Mouse (Mus musculus) right cerebral cortex, postnatal 10 days (tissue): ENCODE data around the gene Kndc1.

Source experiments
- DNase-seq, 2 experiments: peaks; one replicate each; pipeline ENCODE4 v3.0.0; 2021; ENCODE audit warnings: low spot score in 2 of 2

The Kndc1 gene

DNA sequence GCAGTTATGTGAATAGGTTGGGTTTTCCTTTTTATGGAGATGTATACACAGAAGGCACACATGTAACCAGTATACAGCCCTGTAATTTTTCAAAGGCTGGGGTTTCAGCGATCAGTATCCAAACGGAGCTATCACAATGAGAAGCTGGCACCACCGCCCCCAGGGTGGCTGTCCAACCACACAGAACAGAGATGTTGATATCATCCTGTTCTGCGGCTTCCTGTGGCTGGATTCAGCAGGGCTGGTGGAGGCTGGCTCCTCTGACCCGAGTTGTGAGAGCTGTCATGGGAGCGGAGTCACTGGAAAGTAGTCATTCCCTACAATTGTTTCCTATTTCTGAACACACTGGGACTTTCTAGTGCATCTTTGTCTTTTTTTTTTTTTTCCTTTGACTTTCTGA is 10.8 kb downstream of the Kndc1 start:
- DNase-seq, result no peak

DNA sequence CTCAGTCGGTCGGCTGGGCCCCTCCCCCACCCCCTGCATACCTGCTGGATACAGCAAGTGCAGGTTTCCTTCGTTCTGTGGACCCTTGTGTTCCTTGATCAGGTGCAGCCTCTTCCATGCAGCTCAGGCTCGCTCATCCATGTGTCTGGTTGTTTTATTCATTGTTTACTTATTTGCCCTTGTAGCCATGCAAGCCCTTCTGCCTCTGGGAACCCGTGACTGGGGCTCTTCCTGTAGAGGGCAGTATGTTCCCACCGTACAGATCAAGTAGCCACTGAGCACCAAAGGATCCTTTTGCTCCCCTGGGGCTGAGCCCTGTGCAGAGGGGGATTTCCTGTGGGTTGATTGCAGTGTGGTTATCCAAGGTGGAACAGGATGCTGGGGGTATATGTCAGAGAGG is 11.2 kb downstream of the Kndc1 start:
- no peak for DNase-seq

DNA sequence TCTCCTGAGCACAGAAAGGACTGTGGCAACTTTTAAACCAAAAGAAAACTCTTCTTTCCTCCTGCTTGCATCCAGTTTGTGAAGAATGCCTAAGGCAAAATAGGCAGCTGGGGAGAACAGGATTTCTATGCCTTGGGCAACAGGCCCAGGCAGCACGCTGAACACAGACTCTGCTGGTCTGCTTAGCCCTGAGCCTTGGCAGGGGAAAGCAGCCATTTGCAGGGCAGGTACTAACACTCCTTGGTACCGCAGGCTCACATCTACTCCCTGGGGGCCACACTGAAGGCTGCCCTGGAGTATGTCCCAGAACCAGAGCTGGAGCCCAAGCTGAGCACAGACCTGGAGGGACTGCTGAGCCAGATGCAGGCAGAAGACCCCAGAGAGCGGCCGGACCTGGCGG is 13.7 kb downstream of the Kndc1 start:
- DNase-seq, result peak; percentile 66 to 73

DNA sequence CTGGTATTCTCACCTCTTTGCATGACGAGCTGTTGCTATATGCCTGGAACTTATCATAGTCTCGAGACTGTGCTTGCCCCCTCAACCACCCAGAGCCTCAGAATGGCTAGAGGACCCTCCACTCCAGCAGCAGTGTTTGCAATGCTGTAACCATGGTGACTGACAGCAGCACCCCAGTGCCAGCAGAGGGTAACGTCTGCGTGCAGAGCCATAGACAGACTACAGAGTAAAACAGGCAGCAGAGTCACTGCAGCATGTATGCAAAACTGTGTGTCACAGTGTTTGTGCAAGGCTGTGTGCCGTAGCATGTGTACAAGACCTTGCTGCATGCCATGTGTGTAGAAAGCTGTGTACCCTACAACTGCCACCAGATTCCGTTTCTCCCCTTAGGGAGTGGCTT is 15.0 kb downstream of the Kndc1 start:
- no peak for DNase-seq

DNA sequence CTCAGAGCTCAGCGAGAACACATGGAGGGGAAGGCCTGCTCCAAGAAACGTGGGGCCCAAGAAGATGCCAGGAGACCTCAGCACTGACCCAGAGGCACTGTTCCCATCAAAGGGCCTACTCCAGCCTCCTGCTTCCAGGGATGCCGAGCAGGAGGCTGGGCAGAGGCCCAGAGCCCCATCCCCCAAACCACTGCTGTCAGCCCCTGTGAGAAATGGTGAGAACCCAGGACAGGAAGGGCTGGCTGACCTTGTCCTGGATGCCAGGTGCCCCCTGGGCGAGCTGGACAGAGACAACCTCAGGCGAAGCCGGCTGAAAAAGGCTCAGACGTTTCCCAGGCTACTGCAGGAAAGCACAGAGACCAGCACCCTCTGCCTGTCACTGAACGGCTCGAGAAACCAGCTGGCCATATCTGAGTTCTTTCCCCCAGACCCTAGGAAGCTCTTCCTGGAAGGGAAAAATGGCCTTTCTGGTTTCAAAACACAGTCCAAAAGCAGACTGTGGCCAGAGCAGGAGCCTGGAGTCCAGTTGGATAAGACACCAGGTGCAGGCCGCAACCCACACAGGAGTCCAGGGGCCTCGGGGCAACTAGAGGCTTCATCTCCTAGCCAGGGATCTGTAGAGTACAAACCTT is 15.8 kb downstream of the Kndc1 start:
- no peak for DNase-seq

DNA sequence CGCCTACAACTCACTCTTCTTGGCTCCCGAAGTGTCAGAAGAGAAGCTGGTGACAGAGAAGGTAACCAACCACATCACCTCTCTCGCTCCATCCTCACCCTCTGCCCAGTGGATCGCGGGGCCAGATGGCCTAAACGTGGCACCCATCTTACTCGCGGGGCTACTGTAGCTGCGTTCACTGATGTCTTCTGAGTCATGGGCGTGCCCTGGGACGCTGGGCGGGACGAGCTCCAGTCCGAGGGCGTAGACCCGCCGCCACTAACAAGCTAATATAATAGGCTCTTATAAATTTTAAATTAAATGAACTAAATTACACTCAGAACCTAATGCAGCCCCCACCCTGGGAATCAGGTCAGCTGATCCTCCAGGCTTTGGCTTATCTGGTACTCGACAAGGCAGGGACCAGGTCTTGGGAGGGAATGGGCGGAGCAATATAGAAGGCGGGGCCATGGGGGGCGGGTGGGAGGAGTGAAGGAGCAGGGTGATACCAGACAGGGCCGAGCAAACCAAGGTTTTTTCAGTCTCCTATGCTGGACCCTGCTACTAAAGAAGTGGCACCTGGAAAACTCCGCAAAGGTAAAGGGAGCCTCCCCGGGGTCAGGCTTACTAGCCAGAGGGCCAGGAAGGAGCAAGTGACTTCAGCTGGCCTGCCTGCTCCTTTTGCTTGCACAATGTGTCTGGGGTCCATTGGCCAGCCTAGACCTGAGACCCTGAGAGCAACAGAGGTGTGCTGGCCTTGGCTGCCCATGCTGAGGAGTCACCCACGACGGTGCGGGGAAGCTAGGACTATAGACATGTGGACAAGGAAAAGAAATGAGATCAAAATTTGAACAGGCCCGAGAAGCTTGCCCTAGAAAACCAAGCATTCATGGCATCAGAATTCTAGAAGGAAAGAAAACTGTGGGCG is 19.9 kb downstream of the Kndc1 start:
- DNase-seq, result no peak

DNA sequence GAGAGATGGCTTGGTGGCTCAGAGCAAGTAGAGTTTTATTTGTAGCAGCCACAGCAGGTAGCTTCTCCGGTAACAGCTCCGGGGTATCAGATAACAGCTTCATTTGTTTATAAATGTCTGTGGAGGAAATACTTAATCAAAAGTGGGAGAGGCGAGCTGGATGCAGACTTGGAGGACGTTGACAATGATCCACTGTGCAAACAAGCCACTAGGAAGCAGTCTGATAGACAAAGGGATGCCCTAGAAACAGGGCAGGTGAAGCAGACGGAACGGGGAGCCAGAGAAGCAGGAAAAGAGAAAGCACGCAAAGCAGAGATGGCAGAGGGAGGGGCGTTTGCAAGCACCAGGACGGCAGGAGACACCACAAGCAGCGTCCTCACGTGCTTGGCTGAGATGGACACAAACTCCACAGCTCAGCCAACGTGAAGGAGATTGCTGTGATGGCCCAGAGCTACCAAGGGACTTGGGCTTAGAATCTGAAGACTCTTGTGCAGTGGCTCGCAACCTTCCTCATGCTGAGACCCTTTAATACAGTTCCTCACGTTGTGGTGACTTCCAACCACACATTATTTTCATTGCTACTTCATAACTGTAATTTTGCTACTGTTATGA is 21.3 kb downstream of the Kndc1 start:
- no peak for DNase-seq

DNA sequence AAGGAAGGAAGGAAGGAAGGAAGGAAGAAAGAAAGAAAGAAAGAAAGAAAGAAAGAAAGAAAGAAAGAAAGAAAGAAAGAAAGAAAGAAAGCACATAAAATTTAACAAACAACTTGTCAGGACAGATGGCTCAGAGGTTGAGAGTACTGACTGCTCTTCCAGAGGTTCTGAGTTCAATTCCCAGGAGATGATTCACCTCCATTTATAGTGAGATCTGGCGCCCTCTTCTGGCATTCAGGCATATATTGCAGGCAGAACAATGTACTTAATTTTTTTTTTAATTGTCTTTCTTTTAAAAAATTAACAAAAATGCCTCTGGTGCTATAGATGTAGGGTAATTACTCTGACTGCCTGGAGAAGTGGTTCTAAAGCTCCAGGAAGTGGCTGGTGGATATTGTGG is 21.8 kb downstream of the Kndc1 start:
- no peak for DNase-seq

DNA sequence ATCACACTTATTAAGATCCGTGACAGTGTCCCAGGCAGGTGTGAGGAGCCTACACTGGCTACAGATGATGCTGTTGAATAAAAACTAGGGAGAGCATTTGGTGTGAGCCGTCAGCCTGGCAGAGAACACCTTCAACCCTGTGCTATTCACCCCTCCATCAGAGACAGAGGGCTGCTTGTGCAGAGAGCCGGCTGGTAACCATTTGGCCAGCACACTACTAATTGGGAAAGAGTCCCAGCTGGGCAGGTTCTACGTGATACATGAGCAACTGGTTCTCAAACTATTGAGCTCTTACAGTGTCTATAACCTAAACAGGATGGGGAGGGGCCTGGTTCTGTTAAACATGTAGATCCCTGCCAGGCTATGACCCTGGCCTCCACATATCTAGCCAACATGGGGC is 23.8 kb downstream of the Kndc1 start:
- DNase-seq, result no peak

DNA sequence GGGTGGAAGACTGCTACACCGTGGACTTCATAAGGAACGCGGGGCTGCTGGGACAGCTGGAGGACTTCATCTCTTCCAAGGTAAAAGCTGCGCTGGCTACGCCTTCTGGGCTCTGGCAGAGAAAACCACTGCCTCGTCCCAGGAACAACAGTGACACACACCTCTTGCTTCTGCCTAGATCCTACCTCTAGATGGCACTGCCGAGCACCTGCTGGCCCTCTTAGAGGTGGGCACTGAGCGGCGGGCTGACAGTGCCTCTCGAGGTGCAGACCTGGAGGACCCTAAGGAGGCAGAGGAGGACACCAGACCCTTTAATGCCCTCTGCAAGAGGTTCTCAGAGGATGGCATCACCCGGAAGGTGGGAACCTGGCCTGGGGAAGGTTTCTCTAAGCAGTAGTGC is 36.2 kb downstream of the Kndc1 start:
- peak in 1 of 2 experiments; percentile 63 for DNase-seq

DNA sequence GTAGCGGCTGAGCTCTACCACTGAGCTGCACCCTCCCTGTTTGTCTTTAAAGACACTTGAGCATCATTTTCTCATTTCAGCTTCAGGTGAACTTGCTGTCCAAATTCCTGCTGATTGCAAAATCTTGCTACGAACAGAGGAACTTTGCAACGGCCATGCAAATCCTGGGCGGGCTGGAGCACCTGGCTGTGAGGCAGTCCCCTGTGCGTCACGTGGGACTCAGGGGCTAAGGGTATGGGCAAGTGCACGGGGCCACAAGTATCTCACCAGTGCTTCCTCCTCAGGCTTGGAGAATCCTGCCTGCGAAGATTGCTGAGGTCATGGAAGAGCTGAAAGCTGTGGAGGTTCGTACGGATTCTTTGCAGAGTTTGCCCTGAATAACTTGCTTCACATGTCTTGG is 42.2 kb downstream of the Kndc1 start:
- DNase-seq, result no peak

DNA sequence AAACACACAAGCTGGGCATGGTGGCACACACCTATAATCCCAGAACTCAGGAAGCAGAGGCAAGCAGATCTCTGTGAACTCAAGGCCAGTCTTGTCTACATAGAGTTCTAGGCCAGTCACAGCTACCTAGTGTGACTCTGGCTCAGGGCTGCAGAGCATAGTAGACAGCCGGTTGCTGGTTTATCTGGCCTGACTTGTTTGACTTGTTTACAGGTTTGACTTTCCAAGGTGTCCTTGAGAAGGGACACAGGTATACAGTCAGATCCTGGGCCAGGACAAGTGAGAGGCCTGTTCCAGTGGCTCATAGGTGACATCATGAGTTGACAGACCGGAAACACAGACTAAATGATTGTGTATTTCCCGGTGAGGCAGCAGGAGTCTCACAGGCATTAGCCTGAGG is 42.6 kb downstream of the Kndc1 start:
- DNase-seq, result no peak

DNA sequence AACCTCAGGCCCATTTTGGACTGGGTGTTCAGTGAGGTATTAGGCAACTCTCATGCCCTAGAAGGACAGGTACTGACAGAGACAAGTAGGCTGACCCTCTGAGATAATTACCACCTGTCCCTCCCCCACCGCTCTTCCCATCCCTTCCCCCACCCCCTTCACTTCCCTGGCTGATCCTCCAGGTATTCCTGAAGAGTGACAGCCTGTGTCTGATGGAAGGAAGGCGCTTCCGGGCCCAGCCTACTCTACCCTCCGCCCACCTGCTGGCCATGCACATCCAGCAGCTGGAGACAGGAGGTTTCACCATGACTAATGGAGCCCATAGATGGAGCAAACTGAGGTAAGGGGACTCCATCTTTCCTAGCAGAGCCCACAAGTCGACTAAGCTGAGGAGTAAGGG is 43.3 kb downstream of the Kndc1 start:
- no peak for DNase-seq

DNA sequence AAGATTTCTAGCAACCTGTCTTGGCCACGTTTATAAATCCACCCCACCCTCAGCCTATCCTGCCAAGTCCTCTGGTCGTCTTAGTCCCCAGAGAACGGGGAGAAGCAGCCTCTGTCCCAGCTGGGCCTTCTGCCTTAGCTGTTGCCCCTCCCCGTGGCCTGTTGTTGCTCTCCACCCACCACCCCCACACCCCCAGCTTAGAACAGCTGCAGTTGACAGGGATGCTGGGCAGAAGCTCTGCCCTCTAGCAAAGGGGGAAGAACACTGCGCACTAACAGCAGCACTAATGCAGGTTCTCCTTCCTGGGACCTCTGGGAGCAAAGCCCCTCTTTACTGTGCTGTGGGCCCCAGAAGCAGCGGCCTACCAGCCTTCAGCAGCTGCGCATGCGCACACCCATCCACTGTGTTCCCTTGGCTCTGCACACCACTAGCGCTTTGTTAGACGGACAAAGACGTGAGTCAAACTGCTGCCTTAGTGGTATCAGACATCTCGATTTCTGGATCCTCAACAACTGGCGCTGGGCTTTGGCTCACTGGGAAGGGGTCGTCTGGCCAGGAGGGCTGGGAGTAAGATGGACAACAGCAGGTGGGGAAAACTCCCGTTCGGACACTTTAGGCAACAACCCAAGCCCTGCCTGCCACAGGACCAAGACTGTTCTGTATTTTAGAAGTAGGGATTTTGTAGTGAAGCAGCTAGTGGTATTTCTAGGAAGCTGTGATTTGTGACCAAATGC is 46.1 kb downstream of the Kndc1 start:
- DNase-seq, result no peak

DNA sequence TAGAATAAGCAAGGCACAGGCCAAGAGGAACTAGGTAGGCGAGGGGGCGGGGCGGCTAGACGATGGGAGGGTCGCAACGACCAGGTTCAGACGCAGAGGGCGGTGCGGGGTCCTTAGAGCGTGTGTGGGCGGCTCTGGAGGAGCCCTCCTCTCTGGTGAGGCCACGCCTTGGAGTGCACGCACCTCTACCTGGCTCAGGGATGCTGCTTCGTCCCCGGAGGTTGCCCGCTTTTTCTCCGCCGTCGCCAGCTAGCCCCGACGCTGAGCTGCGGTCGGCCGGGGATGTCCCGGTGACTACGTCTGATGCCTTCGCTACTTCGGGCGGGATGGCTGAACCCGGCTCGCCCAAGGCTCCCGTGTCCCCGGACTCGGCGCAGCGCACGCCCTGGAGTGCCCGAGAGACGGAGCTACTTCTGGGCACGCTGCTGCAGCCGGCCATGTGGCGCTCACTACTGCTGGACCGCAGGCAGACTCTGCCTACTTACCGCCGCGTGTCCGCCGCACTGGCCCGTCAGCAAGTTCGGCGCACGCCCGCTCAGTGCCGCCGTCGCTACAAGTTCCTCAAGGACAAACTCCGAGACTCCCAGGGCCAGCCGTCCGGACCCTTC is 49.3 kb downstream of the Kndc1 start, which contains the start of gene Utf1:
Gene Utf1 (plus strand): TSS at position 116 of the 608 bp plus-strand sequence.
- DNase-seq, result peak in 1 of 2 experiments; percentile 33

DNA sequence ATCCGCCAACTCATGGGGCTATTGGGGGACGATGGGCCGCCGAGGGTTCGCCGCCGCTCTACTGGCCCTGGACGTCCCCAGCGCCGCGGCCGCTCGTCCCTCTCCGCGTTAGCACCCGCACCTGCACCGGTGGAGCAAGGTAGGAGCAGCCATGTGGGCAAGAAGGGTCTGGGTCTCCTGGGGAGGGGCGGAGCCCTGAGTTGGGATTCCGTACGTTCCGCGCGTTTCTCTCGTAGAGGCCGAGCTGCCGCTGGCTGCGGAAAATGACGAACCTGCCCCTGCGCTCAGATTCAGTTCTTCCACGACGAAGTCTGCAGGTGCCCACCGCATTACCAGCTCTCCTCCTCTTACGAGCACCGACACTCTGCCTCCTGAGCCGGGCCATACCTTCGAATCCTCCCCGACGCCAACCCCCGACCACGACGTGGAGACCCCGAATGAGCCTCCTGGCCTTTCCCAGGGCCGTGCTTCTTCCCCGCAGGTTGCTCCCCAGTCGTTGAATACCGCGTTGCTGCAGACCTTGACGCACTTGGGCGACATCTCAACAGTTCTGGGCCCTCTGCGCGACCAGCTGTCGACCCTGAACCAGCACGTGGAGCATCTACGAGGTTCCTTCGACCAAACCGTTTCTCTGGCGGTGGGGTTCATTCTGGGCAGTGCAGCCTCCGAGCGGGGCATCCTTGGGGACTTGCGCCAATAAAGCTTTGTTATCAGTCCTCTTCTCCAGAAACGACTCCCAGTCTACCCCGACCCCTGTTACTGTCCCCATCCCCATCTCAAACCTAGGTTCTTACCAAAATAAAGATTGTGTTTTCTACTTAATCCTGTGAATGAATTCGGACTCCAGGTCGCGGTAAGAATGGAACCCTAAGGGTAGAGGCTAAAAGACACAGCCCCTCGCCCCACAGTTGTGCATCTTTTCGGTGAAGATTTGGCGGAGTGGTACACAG is 50.1 kb downstream of the Kndc1 start:
- DNase-seq, result no peak

DNA sequence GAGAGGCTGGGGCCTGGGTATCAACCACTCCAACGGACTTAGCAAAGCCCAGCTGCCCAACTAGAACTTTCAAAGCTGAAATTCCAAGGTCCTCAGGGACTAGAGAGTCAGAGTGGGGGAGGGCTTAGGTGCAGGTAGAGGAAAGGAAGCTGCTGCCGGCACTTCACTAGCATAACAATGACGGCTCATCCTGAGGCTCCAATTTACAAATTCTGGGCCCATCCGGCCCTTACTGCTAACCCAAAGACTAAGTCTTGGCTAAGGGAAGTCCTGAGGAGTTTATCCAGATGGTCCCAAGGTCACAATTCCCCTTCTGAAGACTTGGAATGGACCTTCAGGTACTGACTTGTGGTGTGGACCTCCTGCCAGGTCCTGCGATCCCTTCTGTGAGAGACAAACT is 51.0 kb downstream of the Kndc1 start:
- DNase-seq, result no peak

DNA sequence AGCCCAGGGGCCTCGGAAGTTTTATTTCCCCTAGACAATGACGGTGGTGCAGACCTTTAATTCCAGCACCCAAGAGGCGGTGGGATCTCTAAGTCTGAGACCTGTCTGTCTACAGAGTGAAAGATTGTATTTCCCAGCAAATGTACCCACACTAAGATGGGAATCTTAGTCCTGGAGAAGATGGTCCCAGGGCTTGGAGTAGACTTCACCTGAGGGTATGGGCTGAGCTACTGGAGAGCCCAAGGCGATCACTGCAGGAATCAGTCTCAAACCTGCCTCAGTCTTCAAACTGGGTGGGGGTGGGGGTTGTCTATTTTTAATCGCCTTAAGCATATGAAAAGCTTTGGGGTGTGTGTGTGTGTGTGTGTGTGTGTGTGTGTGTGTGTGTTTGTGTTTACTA is 51.5 kb downstream of the Kndc1 start:
- DNase-seq, result no peak

DNA sequence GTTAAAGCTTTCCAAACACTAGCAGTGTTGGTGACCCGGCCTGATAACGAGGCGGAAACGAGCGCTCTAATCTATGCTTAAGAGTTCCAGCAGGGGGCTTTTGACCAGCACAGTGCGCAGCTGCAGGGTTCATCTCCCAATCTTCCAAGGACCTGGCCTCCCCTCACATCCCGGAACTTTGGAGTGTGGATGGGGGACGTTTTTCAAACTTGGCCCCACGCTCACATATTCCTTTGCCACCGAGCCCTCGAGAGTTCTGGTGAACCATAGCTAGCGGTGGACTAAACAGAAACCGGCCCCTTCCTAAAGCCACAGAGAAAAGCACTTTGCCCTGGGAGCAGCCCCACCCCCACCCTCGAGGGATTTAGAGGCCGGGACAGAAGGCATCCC is 55.4 kb downstream of the Kndc1 start:
- DNase-seq, result no peak

DNA sequence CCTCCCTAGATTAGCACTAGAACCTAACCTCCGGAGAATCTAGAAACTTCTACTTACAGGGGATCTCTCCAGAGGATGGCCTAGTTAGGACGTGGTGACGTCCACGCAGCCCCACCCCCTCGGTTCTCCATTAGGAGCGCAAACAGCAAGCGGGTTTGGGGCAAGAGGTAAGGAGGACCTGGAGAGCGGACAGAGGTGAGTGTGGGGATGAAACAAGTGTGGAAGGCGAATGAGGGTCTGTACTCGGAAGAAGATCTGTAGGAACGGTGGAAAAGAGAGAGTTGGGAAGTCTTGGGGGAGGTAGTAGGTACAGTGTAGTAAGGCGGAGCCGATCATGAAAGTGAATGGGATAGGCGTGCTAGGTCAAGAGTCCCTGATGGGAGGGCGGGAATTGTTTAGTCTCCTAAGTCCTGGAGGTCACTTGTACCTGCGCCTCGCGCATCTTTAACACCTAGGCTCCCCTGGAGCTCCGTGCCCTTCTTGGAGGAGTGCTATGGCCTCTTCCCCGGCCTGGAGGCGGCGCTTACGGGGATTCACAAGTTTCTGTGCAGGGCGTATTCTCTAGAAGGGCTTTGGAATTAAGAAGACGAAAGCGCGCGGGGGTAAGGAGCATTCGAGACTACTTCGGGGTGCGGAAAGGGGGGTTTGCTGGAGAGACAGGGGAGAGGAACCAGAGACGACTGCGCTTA is 55.9 kb downstream of the Kndc1 start:
- DNase-seq, result no peak
